Mouse (Mus musculus) common myeloid progenitor, adult 5-6 weeks (primary cell): Measurements from ENCODE around the gene Adamts18. TPM values are rescaled to one million over a fixed set of nuclear protein-coding genes. Genes with fewer than 3 reads are reported as not detected.
A peak's percentile ranks its signal among the peaks of the same experiment; 100 is the strongest.

ENCODE experiments used
- ATAC-seq: replicated peaks from 2 replicates; pipeline ENCODE4 v1.8.0; 2016; ENCODE audit warnings: low read depth, mild to moderate bottlenecking, moderate TSS enrichment, inconsistent platforms; ENCODE audit not compliant: poor library complexity, severe bottlenecking
- total RNA-seq: library from RNA; stranded (forward); fragments of 200-1000, 187-1606 nt; gene quantifications from 2 replicates; pipeline ENCODE4 v1.2.3, GENCODE M21; 2017

Adamts18 gene
- not detected in 2 replicates for total RNA-seq

- ATAC-seq = no peak
These were observed at the start of gene Adamts18 for GRCm38 (mm10) chr8:113848653-113849135. Gene Adamts18, minus strand, starts transcription at chr8:113848738.

GRCm38 (mm10) chr8:113896446-113896845 lies 47.9 kb upstream of the Adamts18 start:
- no peak for ATAC-seq

GRCm38 (mm10) chr8:113891376-113891775 lies 42.8 kb upstream of the Adamts18 start:
- ATAC-seq = no peak

- ATAC-seq = no peak
These were observed 38.0 kb upstream of the Adamts18 start for GRCm38 (mm10) chr8:113886509-113886908.

- ATAC-seq = no peak
These were observed 36.6 kb upstream of the Adamts18 start for GRCm38 (mm10) chr8:113885101-113885500.

GRCm38 (mm10) chr8:113883994-113884393 lies 35.5 kb upstream of the Adamts18 start:
- no peak for ATAC-seq

GRCm38 (mm10) chr8:113882558-113882957 lies 34.0 kb upstream of the Adamts18 start:
- no peak for ATAC-seq

GRCm38 (mm10) chr8:113878411-113879006 lies 30.0 kb upstream of the Adamts18 start:
- ATAC-seq = no peak

GRCm38 (mm10) chr8:113873446-113874120 lies 25.0 kb upstream of the Adamts18 start:
- ATAC-seq = no peak

- no peak for ATAC-seq
These were observed 23.9 kb upstream of the Adamts18 start for GRCm38 (mm10) chr8:113872436-113872835.

- ATAC-seq = no peak
These were observed 18.0 kb upstream of the Adamts18 start for GRCm38 (mm10) chr8:113866530-113866929.

- no peak for ATAC-seq
These were observed 17.0 kb upstream of the Adamts18 start for GRCm38 (mm10) chr8:113865326-113866093.

GRCm38 (mm10) chr8:113859890-113860683 lies 11.5 kb upstream of the Adamts18 start:
- no peak for ATAC-seq

GRCm38 (mm10) chr8:113858801-113859200 lies 10.3 kb upstream of the Adamts18 start:
- ATAC-seq = no peak

- ATAC-seq = no peak
These were observed 6.2 kb upstream of the Adamts18 start for GRCm38 (mm10) chr8:113854622-113855293.

- ATAC-seq = no peak
These were observed 5.2 kb upstream of the Adamts18 start for GRCm38 (mm10) chr8:113853714-113854113.

- ATAC-seq = 0 out of 2 replicates have a peak, but pooled peaks have one; percentile 42
These were observed 3.1 kb upstream of the Adamts18 start for GRCm38 (mm10) chr8:113851655-113852054.

- no peak for ATAC-seq
These were observed 371 bp downstream of the Adamts18 start for GRCm38 (mm10) chr8:113848081-113848652.

- ATAC-seq = no peak
These were observed 895 bp downstream of the Adamts18 start for GRCm38 (mm10) chr8:113847606-113848080.
